Mouse (Mus musculus) ES-Bruce4 (cell line): ENCODE measurements around the gene Cpne5. TPM values are rescaled to one million over a fixed set of nuclear protein-coding genes. Genes with fewer than 3 reads are reported as not detected.

ENCODE experiments used
- H3K27ac ChIP-seq: 2 replicates; pipeline ENCODE4 v1.5.1; 2012; ENCODE audit warnings: low read length, inconsistent platforms; ENCODE audit not compliant: insufficient read depth
- H3K27me3 ChIP-seq: 2 replicates; pipeline ENCODE4 v1.6.1; 2012; ENCODE audit warnings: mild to moderate bottlenecking, low read length, inconsistent platforms; ENCODE audit not compliant: control insufficient read depth, poor library complexity, insufficient read depth, severe bottlenecking
- H3K36me3 ChIP-seq: 2 replicates; pipeline ENCODE4 v1.6.1; 2012; ENCODE audit warnings: inconsistent platforms, mild to moderate bottlenecking, low read length, moderate library complexity; ENCODE audit not compliant: control insufficient read depth, poor library complexity, insufficient read depth, severe bottlenecking
- H3K4me1 ChIP-seq: one replicate; pipeline ENCODE4 v1.8.1; 2011; ENCODE audit warnings: low read length; ENCODE audit not compliant: control insufficient read depth, insufficient read depth
- H3K4me3 ChIP-seq: 2 replicates; pipeline ENCODE4 v1.5.1; 2011; ENCODE audit warnings: low read depth, mild to moderate bottlenecking, low read length
- H3K9ac ChIP-seq: 2 replicates; pipeline ENCODE4 v1.6.1; 2012; ENCODE audit warnings: low read depth, mild to moderate bottlenecking, inconsistent platforms; ENCODE audit not compliant: poor library complexity, severe bottlenecking
- H3K9me3 ChIP-seq: replicated peaks from 2 replicates; pipeline ENCODE4 v1.6.1; 2012; ENCODE audit warnings: mild to moderate bottlenecking, low read length, inconsistent platforms; ENCODE audit not compliant: control insufficient read depth, poor library complexity, insufficient read depth, severe bottlenecking
- CTCF ChIP-seq: IDR thresholded peaks from one replicate; pipeline ENCODE4 v1.8.1; 2011; ENCODE audit warnings: low read depth, low read length
- EP300 ChIP-seq: IDR thresholded peaks from 2 replicates; pipeline ENCODE4 v1.6.1; 2011; ENCODE audit warnings: low read depth, low read length; ENCODE audit not compliant: insufficient read depth
- POLR2A ChIP-seq: IDR thresholded peaks from one replicate; pipeline ENCODE4 v1.8.1; 2011; ENCODE audit warnings: low read length; ENCODE audit not compliant: insufficient read depth
- polyA plus RNA-seq: library from polyadenylated mRNA; stranded (reverse); fragments of >200 nt; gene quantifications from 2 replicates; pipeline ENCODE4 v1.2.4, GENCODE M21; 2011; ENCODE audit warnings: low read depth; ENCODE audit not compliant: missing spikeins, insufficient read depth, insufficient read length

The Cpne5 gene
- polyA plus RNA-seq, 1 experiment, result 4.4 TPM

DNA sequence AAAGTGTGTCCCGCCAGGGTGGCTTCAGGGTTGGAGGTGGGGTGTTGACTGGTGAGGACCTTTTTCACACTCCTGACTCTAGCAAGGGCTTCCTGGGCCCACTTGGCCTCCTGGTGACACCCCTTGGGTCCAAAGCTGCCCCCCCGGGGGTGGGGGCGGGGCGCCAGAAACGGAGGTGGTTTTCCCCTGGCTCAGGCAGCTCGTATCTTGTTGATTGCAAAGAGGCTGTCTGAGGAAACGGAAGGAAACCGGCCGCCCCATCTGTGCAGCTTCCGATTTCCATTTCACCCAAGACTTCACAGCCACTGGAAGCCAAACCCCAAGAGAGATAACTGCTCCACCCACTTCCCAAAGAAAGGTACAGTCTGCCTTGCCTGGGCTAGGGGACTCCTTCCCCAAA, 65.9 kb downstream of the Cpne5 start:
- Histone ChIP-seq H3K4me1 (no peaks in the 10 kb centered on the region), H3K36me3 (no peaks in the 10 kb centered on the region), H3K9ac (peak overlapping the region; percentile 25), H3K27me3 (no peaks in the 10 kb centered on the region), H3K4me3 (no peak overlapping the region), H3K27ac (0 out of 2 replicates have a peak overlapping the region, but pooled peaks have one; percentile 4), H3K9me3 (no peaks in the 10 kb centered on the region)
- TF ChIP-seq POLR2A (no peak), EP300 (no peak), CTCF (no peak)

- TF ChIP-seq CTCF, result peak; percentile 97
- TF ChIP-seq EP300, result 0 out of 2 replicates have a peak, but pooled peaks have one; percentile 40
- no peak for TF ChIP-seq POLR2A
- no peaks in the 10 kb centered on the region for H3K36me3 ChIP-seq
Observed at GRCm38 (mm10) chr17:29171001-29171772, 66.8 kb downstream of the Cpne5 start.

GRCm38 (mm10) chr17:29170431-29171000, 67.5 kb downstream of the Cpne5 start:
- no peak overlapping the region for H3K27ac ChIP-seq
- no peaks in the 10 kb centered on the region for H3K36me3 ChIP-seq
- H3K9ac ChIP-seq, result no peak overlapping the region
- no peak for TF ChIP-seq CTCF
- TF ChIP-seq POLR2A, result no peak
- TF ChIP-seq EP300, result no peak
- H3K4me3 ChIP-seq, result no peak overlapping the region
- no peaks in the 10 kb centered on the region for H3K9me3 ChIP-seq
- H3K4me1 ChIP-seq, result no peaks in the 10 kb centered on the region
- no peaks in the 10 kb centered on the region for H3K27me3 ChIP-seq

More at GRCm38 (mm10) chr17:29171001-29171772, 66.8 kb downstream of the Cpne5 start:
- no peaks in the 10 kb centered on the region for H3K4me1 ChIP-seq
- no peak overlapping the region for H3K9ac ChIP-seq
- no peaks in the 10 kb centered on the region for H3K9me3 ChIP-seq
- H3K4me3 ChIP-seq, result no peak overlapping the region
- H3K27ac ChIP-seq, result 0 out of 2 replicates have a peak overlapping the region, but pooled peaks have one; percentile 6
- H3K27me3 ChIP-seq, result no peaks in the 10 kb centered on the region

- Histone ChIP-seq H3K27me3 (no peaks in the 10 kb centered on the region), H3K4me1 (peaks cover 3% of the 10 kb centered on the region), H3K4me3 (no peak overlapping the region), H3K36me3 (no peaks in the 10 kb centered on the region), H3K9me3 (no peaks in the 10 kb centered on the region), H3K9ac (no peak overlapping the region), H3K27ac (no peak overlapping the region)
- TF ChIP-seq POLR2A (no peak), EP300 (no peak), CTCF (peak; percentile 80)
Observed at GRCm38 (mm10) chr17:29168996-29169601, 68.9 kb downstream of the Cpne5 start.

- Histone ChIP-seq H3K36me3 (no peaks in the 10 kb centered on the region), H3K27ac (no peak overlapping the region), H3K4me3 (no peak overlapping the region), H3K27me3 (no peaks in the 10 kb centered on the region), H3K9me3 (no peaks in the 10 kb centered on the region), H3K4me1 (peaks cover 3% of the 10 kb centered on the region), H3K9ac (no peak overlapping the region)
- TF ChIP-seq CTCF (no peak), POLR2A (no peak), EP300 (no peak)
Observed at GRCm38 (mm10) chr17:29168438-29168837, 69.5 kb downstream of the Cpne5 start.

- H3K9me3 ChIP-seq, result no peaks in the 10 kb centered on the region
- H3K4me3 ChIP-seq, result no peak overlapping the region
- no peak overlapping the region for H3K9ac ChIP-seq
- peaks cover 3% of the 10 kb centered on the region for H3K4me1 ChIP-seq
- H3K27ac ChIP-seq, result no peak overlapping the region
- TF ChIP-seq POLR2A, result no peak
- TF ChIP-seq CTCF, result no peak
- no peak for TF ChIP-seq EP300
- H3K27me3 ChIP-seq, result no peaks in the 10 kb centered on the region
- H3K36me3 ChIP-seq, result no peaks in the 10 kb centered on the region
Observed at GRCm38 (mm10) chr17:29167371-29167770, 70.6 kb downstream of the Cpne5 start.
